Mouse (Mus musculus) MEL (cell line): ENCODE measurements at regions not wholly inside any gene's neighbourhood (a gene's known extent, or its start where the extent isn't known, plus 50 kb on each side); places are given as distances from the start of the nearest gene placed in this dataset.

Source experiments
- DNase-seq: peaks from one replicate; pipeline ENCODE4 v3.0.0; 2011; ENCODE audit warnings: low read depth, low spot score
- H3K27ac ChIP-seq: 2 replicates; pipeline ENCODE4 v1.5.1; 2012; ENCODE audit warnings: low read depth, mild to moderate bottlenecking, control low read depth, low read length, moderate library complexity; ENCODE audit not compliant: control insufficient read depth
- H3K27me3 ChIP-seq, 2 experiments: fragments of 150-350 bp in 1 of 2; sonication (generic) in 1 of 2; 2 replicates each; pipeline ENCODE4 v1.6.1; 2012; ENCODE audit warnings: low read length in 2 of 2, mild to moderate bottlenecking in 2 of 2, improper control_type of control experiment in 1 of 2, moderate library complexity in 1 of 2; ENCODE audit not compliant: insufficient read depth in 2 of 2, control insufficient read depth in 1 of 2
- H3K36me3 ChIP-seq, 2 experiments: 2 replicates each; pipeline ENCODE4 v1.6.1; 2012 to 2014; ENCODE audit warnings: low read length in 2 of 2, improper control_type of control experiment in 1 of 2, inconsistent platforms in 1 of 2, mild to moderate bottlenecking in 1 of 2; ENCODE audit not compliant: insufficient read depth in 2 of 2, control insufficient read depth in 1 of 2
- H3K4me1 ChIP-seq, 2 experiments: fragments of 150-350 bp in 1 of 2; sonication (generic) in 1 of 2; 2 replicates each; pipeline ENCODE4 v1.6.1; 2012; ENCODE audit warnings: low read length in 2 of 2, improper control_type of control experiment in 1 of 2, mild to moderate bottlenecking in 1 of 2; ENCODE audit not compliant: insufficient read depth in 2 of 2, control insufficient read depth in 1 of 2
- H3K4me3 ChIP-seq, 2 experiments: fragments of 150-350 bp in 1 of 2; sonication (generic) in 1 of 2; 2 replicates each; pipeline ENCODE4 v1.5.1; 2012; ENCODE audit warnings: low read depth in 2 of 2, low read length in 2 of 2, mild to moderate bottlenecking in 2 of 2, moderate library complexity in 2 of 2, control low read depth in 1 of 2, improper control_type of control experiment in 1 of 2; ENCODE audit not compliant: control insufficient read depth in 1 of 2, insufficient read depth in 1 of 2
- H3K79me2 ChIP-seq: 2 replicates; pipeline ENCODE4 v1.6.1; 2012; ENCODE audit warnings: mild to moderate bottlenecking, low read length, moderate library complexity; ENCODE audit not compliant: control insufficient read depth, poor library complexity, insufficient read depth
- H3K9ac ChIP-seq: 2 replicates; pipeline ENCODE4 v1.6.1; 2012; ENCODE audit warnings: low read depth, mild to moderate bottlenecking, control low read depth, low read length, moderate library complexity; ENCODE audit not compliant: control insufficient read depth, poor library complexity, severe bottlenecking
- H3K9me3 ChIP-seq: fragments of 150-350 bp; sonication (generic); replicated peaks from 2 replicates; pipeline ENCODE4 v1.6.1; 2012; ENCODE audit warnings: mild to moderate bottlenecking, low read length, improper control_type of control experiment, moderate library complexity; ENCODE audit not compliant: insufficient read depth
- BHLHE40 ChIP-seq: IDR thresholded peaks from 2 replicates; pipeline ENCODE4 v1.6.1; 2012; ENCODE audit warnings: low read depth, mild to moderate bottlenecking, inconsistent platforms, low read length, improper control_type of control experiment, borderline replicate concordance
- CHD1 ChIP-seq: IDR thresholded peaks from 2 replicates; pipeline ENCODE4 v1.6.1; 2012; ENCODE audit warnings: low read depth, mild to moderate bottlenecking, inconsistent platforms, low read length, improper control_type of control experiment
- CHD2 ChIP-seq: IDR thresholded peaks from 2 replicates; pipeline ENCODE4 v1.6.1; 2011; ENCODE audit warnings: low read length, improper control_type of control experiment
- CTCF ChIP-seq, 3 experiments: IDR thresholded peaks in 2 of 3; conservative IDR thresholded peaks in 1 of 3; 2 replicates each; pipeline ENCODE4 v1.5.1; 2011 to 2012; ENCODE audit warnings: low read length in 3 of 3, low read depth in 2 of 3, mild to moderate bottlenecking in 2 of 3, improper control_type of control experiment in 1 of 3, inconsistent platforms in 1 of 3, mixed read lengths in 1 of 3, moderate library complexity in 1 of 3; ENCODE audit not compliant: control insufficient read depth in 1 of 3, insufficient read depth in 1 of 3, poor library complexity in 1 of 3, severe bottlenecking in 1 of 3
- E2F4 ChIP-seq: IDR thresholded peaks from 2 replicates; pipeline ENCODE4 v1.6.1; 2011; ENCODE audit warnings: low read depth, low read length, improper control_type of control experiment, borderline replicate concordance
- ELF1 ChIP-seq: IDR thresholded peaks from 2 replicates; pipeline ENCODE4 v1.6.1; 2014; ENCODE audit warnings: low read depth, mild to moderate bottlenecking, inconsistent platforms, low read length, improper control_type of control experiment, moderate library complexity
- HCFC1 ChIP-seq: IDR thresholded peaks from 2 replicates; pipeline ENCODE4 v1.6.1; 2012; ENCODE audit warnings: low read depth, mild to moderate bottlenecking, inconsistent platforms, low read length, improper control_type of control experiment, moderate library complexity
- MAZ ChIP-seq: IDR thresholded peaks from 2 replicates; pipeline ENCODE4 v1.6.1; 2012; ENCODE audit warnings: low read depth, mild to moderate bottlenecking, inconsistent platforms, low read length, improper control_type of control experiment
- MYB ChIP-seq: IDR thresholded peaks from 2 replicates; pipeline ENCODE4 v1.6.1; 2011; ENCODE audit warnings: mild to moderate bottlenecking, low read depth, low read length, improper control_type of control experiment
- MYC ChIP-seq: IDR thresholded peaks from 2 replicates; pipeline ENCODE4 v1.6.1; 2011; ENCODE audit warnings: low read depth, mild to moderate bottlenecking, low read length, improper control_type of control experiment, moderate library complexity
- NELFE ChIP-seq: IDR thresholded peaks from 2 replicates; pipeline ENCODE4 v1.6.1; 2011; ENCODE audit warnings: low read depth, low read length, improper control_type of control experiment
- NRF1 ChIP-seq: IDR thresholded peaks from 2 replicates; pipeline ENCODE4 v1.6.1; 2014; ENCODE audit warnings: low read depth, mild to moderate bottlenecking, inconsistent platforms, low read length, improper control_type of control experiment, moderate library complexity; ENCODE audit not compliant: poor library complexity, insufficient read depth, severe bottlenecking
- POLR2AphosphoS2 ChIP-seq: IDR thresholded peaks from 2 replicates; pipeline ENCODE4 v1.6.1; 2011; ENCODE audit warnings: low read length, improper control_type of control experiment
- POLR2AphosphoS5 ChIP-seq: IDR thresholded peaks from 2 replicates; pipeline ENCODE4 v1.6.1; 2012; ENCODE audit warnings: low read depth, borderline replicate concordance, mild to moderate bottlenecking, inconsistent platforms, low read length, moderate library complexity, mixed read lengths
- RAD21 ChIP-seq: IDR thresholded peaks from 2 replicates; pipeline ENCODE4 v1.6.1; 2011; ENCODE audit warnings: mild to moderate bottlenecking, low read depth, low read length, improper control_type of control experiment
- SMC3 ChIP-seq: IDR thresholded peaks from 2 replicates; pipeline ENCODE4 v1.6.1; 2011; ENCODE audit warnings: low read depth, low read length, improper control_type of control experiment
- TCF12 ChIP-seq: IDR thresholded peaks from 2 replicates; pipeline ENCODE4 v1.6.1; 2014; ENCODE audit warnings: low read depth, mild to moderate bottlenecking, inconsistent platforms, low read length, improper control_type of control experiment, moderate library complexity
- UBTF ChIP-seq: IDR thresholded peaks from 2 replicates; pipeline ENCODE4 v1.6.1; 2012; ENCODE audit warnings: low read depth, mild to moderate bottlenecking, inconsistent platforms, low read length, improper control_type of control experiment, moderate library complexity, borderline replicate concordance; ENCODE audit not compliant: insufficient read depth
- USF1 ChIP-seq: IDR thresholded peaks from 2 replicates; pipeline ENCODE4 v1.6.1; 2014; ENCODE audit warnings: low read depth, mild to moderate bottlenecking, inconsistent platforms, low read length, improper control_type of control experiment, moderate library complexity
- ZMIZ1 ChIP-seq: IDR thresholded peaks from 2 replicates; pipeline ENCODE4 v1.6.1; 2012; ENCODE audit warnings: low read depth, mild to moderate bottlenecking, inconsistent platforms, low read length, improper control_type of control experiment, moderate library complexity

DNA sequence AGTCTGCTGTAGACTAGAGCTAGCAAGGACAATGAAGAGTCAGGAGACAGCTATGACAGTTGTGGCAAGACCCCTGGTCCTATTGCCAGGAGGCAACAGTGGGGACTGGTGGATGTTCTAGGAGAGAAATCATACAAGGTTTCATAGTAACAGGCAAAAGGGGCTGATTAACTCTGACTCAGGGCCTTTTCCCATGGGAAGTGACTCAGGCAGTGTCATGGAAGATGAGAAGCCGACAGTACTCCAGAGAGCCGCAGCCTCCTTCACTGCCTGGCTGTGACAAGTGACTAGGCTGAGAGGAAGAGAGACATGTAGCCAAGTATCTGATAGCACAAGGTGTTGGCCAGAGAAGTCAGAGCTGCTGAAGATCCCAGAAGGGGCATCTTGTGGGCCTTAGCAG, 145.3 kb upstream of the Haao start:
- H3K36me3 ChIP-seq, result peaks cover 0 to 12% of the 10 kb centered on the region in 2 experiments; a peak in 2 of 4 replicates
- no peaks in the 10 kb centered on the region for H3K9me3 ChIP-seq
- no peak for DNase-seq
- H3K27me3 ChIP-seq, result no peaks in the 10 kb centered on the region; a peak in 1 of 4 replicates
- H3K79me2 ChIP-seq, result no peaks in the 10 kb centered on the region
- peaks cover 5 to 21% of the 10 kb centered on the region in 2 experiments for H3K4me1 ChIP-seq
- H3K27ac ChIP-seq, result no peak overlapping the region
- no peak overlapping the region for H3K9ac ChIP-seq
- TF ChIP-seq MYC (no peak), POLR2AphosphoS5 (no peak), TCF12 (no peak), CHD1 (no peak), E2F4 (no peak), MYB (no peak), CTCF (IDR thresholded peaks at IDR 0.05 in 2 of 3, conservative IDR thresholded peaks at IDR 0.05 in 1 of 3; ENCODE audit: control insufficient read depth in 1 of 3, insufficient read depth in 1 of 3, low read depth in 2 of 3, low read length in 3 of 3, poor library complexity in 1 of 3, severe bottlenecking in 1 of 3) (no peak), CHD2 (no peak), BHLHE40 (no peak), MAZ (no peak), POLR2AphosphoS2 (no peak), ELF1 (no peak), ZMIZ1 (no peak), NRF1 (no peak), NELFE (no peak), RAD21 (no peak), USF1 (no peak), UBTF (no peak), HCFC1 (no peak), SMC3 (no peak)
- no peak overlapping the region for H3K4me3 ChIP-seq
